Mouse (Mus musculus): ENCODE data around the gene Emc4. TPM values are rescaled to one million over a fixed set of nuclear protein-coding genes. Genes with fewer than 3 reads are reported as not detected.

Gene Emc4
- total and polyA plus RNA-seq, 3 experiments, result 171 to 201 TPM; not detected in 1

DNA sequence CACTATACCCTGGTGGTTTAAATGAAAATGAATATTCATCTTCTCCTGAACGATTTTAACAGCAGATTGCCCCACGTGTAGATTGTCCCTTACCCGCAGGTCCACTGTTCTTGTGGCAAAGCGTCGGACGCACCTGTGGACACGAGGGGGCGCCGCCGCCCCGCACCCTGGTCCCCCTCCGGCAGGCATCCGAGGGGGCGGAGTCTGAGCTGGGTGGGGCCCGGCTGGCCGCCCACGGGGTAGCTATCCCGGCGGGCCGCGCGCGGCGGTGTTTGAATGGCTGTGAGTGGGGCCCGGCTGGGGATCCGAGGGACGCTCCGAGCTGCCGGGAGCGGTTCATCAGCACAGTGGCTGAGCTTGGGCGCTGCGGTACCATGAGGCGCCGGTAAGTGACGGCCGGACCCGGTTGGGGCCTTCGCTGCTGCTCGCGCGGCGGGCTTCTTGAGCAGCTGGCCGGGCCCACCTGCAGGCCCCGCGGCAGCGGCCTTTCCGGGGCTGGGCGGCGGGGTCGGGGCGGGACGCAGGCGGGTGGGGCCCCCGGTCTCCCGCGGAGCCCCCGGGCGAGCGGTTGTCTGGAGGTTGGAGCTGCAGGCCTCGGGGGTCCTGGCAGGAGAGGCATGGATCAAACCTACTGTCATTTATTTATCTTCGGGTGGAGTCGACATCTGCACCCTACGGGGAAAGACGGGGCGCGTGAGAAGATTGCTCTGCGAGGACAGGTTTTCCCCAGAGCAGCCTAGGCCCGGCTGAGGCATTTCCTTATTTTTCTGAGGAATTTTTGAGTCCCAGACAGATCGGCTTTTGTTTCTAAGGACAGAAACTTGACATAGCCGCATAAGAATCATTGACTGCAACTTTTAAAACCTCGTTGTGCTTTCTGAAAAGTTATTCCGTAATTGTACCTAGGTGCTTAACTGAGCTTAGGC lies 11.4 kb upstream of the Emc4 start, which contains the start of gene Katnbl1 (continued):
- TF ChIP-seq CTCF (IDR thresholded peaks at IDR 0.05 in 2 of 3, conservative IDR thresholded peaks at IDR 0.05 in 1 of 3; ENCODE audit: control insufficient read depth in 1 of 3, insufficient read depth in 1 of 3, low read depth in 2 of 3, low read length in 3 of 3, poor library complexity in 1 of 3, severe bottlenecking in 1 of 3) (peak; percentile 70 to 100 (median 99)), HCFC1 (IDR thresholded peaks at IDR 0.05; ENCODE audit: low read depth, low read length) (peak; percentile 81)

DNA sequence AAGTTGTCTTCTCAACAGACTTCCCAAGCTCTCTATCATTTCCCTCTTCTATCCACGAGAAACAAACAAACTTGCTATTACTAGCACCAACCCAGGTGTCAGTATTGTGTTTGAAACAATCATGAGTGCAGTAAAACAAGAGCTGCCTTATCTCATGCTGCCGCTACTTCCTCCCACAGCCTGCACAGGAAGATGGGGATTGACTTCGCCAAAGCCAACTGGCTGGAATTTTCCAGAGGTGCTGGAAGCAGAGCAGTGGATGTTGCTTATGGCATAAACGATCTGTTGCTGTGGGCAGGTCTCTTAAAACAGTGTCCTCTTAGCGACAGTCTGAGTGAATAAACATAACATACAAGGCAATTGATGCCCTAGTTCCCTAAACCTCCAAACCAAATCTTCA lies 6.8 kb upstream of the Emc4 start:
- TF ChIP-seq CHD2 (IDR thresholded peaks at IDR 0.05; ENCODE audit: low read length) (no peak), UBTF (IDR thresholded peaks at IDR 0.05; ENCODE audit: borderline replicate concordance, insufficient read depth, low read depth, low read length) (no peak), RCOR1 (IDR thresholded peaks at IDR 0.05; ENCODE audit: low read depth, low read length) (peak; percentile 76), MEF2A (IDR thresholded peaks at IDR 0.05; ENCODE audit: extremely low read depth, insufficient replicate concordance, low read depth, low read length, poor library complexity, severe bottlenecking) (no peak), MYB (IDR thresholded peaks at IDR 0.05; ENCODE audit: low read depth, low read length) (no peak), CTCF (IDR thresholded peaks at IDR 0.05 in 2 of 3, conservative IDR thresholded peaks at IDR 0.05 in 1 of 3; ENCODE audit: control insufficient read depth in 1 of 3, insufficient read depth in 1 of 3, low read depth in 2 of 3, low read length in 3 of 3, poor library complexity in 1 of 3, severe bottlenecking in 1 of 3) (peak in 1 of 3 experiments; percentile 22; a peak in 2 of 6 replicates), EP300 (IDR thresholded peaks at IDR 0.05; ENCODE audit: low read depth in 1 of 2, low read length in 2 of 2) (peak; percentile 79 to 82), GATA1 (IDR thresholded peaks at IDR 0.05; ENCODE audit: low read depth, low read length) (peak; percentile 92), NELFE (IDR thresholded peaks at IDR 0.05; ENCODE audit: low read depth, low read length) (no peak), SIN3A (IDR thresholded peaks at IDR 0.05; ENCODE audit: low read length) (peak; percentile 41; the same call in 1 of the 2 replicates), ELF1 (IDR thresholded peaks at IDR 0.05; ENCODE audit: low read depth, low read length) (peak; percentile 21; the same call in 1 of the 2 replicates), MAX (IDR thresholded peaks at IDR 0.05; ENCODE audit: low read length) (no peak), E2F4 (IDR thresholded peaks at IDR 0.05; ENCODE audit: borderline replicate concordance, low read depth, low read length) (no peak), TCF12 (IDR thresholded peaks at IDR 0.05; ENCODE audit: low read depth, low read length) (peak; percentile 88), HCFC1 (IDR thresholded peaks at IDR 0.05; ENCODE audit: low read depth, low read length) (no peak), MAFK (IDR thresholded peaks at IDR 0.05; ENCODE audit: borderline replicate concordance, low read depth, low read length) (no peak), TAL1 (IDR thresholded peaks at IDR 0.05; ENCODE audit: low read length) (peak; percentile 82), USF2 (IDR thresholded peaks at IDR 0.05; ENCODE audit: borderline replicate concordance in 1 of 2, insufficient read depth in 1 of 2, low read depth in 1 of 2, low read length in 2 of 2) (no peak), RAD21 (IDR thresholded peaks at IDR 0.05; ENCODE audit: low read depth, low read length) (peak; percentile 15), MXI1 (IDR thresholded peaks at IDR 0.05; ENCODE audit: low read depth, low read length) (0 out of 2 replicates have a peak, but pooled peaks have one; percentile 39), ETS1 (IDR thresholded peaks at IDR 0.05; ENCODE audit: low read depth, low read length) (peak; percentile 55), TBP (IDR thresholded peaks at IDR 0.05; ENCODE audit: low read depth, low read length) (0 out of 2 replicates have a peak, but pooled peaks have one; percentile 24), POLR2A (IDR thresholded peaks at IDR 0.05; ENCODE audit: control insufficient read depth in 1 of 2, insufficient read depth in 1 of 2, low read depth in 1 of 2, low read length in 2 of 2, poor library complexity in 1 of 2) (no peak), ZKSCAN1 (IDR thresholded peaks at IDR 0.05; ENCODE audit: low read depth, low read length) (no peak), POLR2AphosphoS5 (IDR thresholded peaks at IDR 0.05; ENCODE audit: borderline replicate concordance, low read depth, low read length) (no peak)
- Histone ChIP-seq H3K27me3 (ENCODE audit: control insufficient read depth in 1 of 2, insufficient read depth in 2 of 2, low read length in 2 of 2) (no peaks in the 10 kb centered on the region), H3K9ac (ENCODE audit: control insufficient read depth, low read depth, low read length, poor library complexity, severe bottlenecking) (no peak overlapping the region), H3K4me1 (ENCODE audit: control insufficient read depth in 1 of 2, insufficient read depth in 2 of 2, low read length in 2 of 2) (peaks cover 4 to 14% of the 10 kb centered on the region in 2 experiments; a peak in 3 of 4 replicates), H3K79me2 (ENCODE audit: control insufficient read depth, insufficient read depth, low read length, poor library complexity) (peaks cover 6% of the 10 kb centered on the region), H3K4me3 (ENCODE audit: control insufficient read depth in 1 of 2, insufficient read depth in 1 of 2, low read depth in 2 of 2, low read length in 2 of 2) (no peak overlapping the region), H3K27ac (ENCODE audit: control insufficient read depth, low read depth, low read length) (no peak overlapping the region), H3K9me3 (replicated peaks; ENCODE audit: insufficient read depth, low read length) (no peaks in the 10 kb centered on the region), H3K36me3 (ENCODE audit: control insufficient read depth in 1 of 2, insufficient read depth in 2 of 2, low read length in 2 of 2) (peaks cover 0 to 4% of the 10 kb centered on the region in 2 experiments; a peak in 2 of 4 replicates)
- DNase-seq (ENCODE audit: low read depth, low spot score), result peak; percentile 72
